Mouse (Mus musculus) brain, embryonic 14.5 days (tissue): ENCODE measurements around the gene Ccdc121.

Source experiments
- CTCF ChIP-seq: fragments of 200-500 bp; IDR thresholded peaks from 2 replicates; pipeline ENCODE4 v1.5.1; 2012; ENCODE audit warnings: inconsistent platforms, mild to moderate bottlenecking, moderate library complexity, borderline replicate concordance; ENCODE audit not compliant: insufficient read depth, insufficient read length; ENCODE audit errors: extremely low read depth
- POLR2A ChIP-seq: fragments of 200-500 bp; IDR thresholded peaks from 2 replicates; pipeline ENCODE4 v1.6.1; 2012; ENCODE audit warnings: mild to moderate bottlenecking, inconsistent platforms, borderline replicate concordance; ENCODE audit not compliant: poor library complexity, insufficient read depth, insufficient read length, severe bottlenecking; ENCODE audit errors: extremely low read depth

- peak; percentile 28; the same call in 1 of the 2 replicates for TF ChIP-seq CTCF
- no peak for TF ChIP-seq POLR2A
These were observed at the start of gene Ccdc121 for GRCm38 (mm10) chr1:181511307-181511706.
